Comparison of ENCODE assay signal across 36 mouse cellular contexts in genomic region chr7:5058631-5059030, GRCm38 (mm10). TPM values are rescaled to one million over a fixed set of nuclear protein-coding genes. Genes with fewer than 3 reads are reported as not detected.
A peak's percentile ranks its signal among the peaks of the same experiment; 100 is the strongest.
DNase-seq lines count a peak whose midpoint lies in the region; ATAC-seq and TF ChIP-seq lines count a peak whose summit lies in the region.
"Had no signal": no experiment of that assay in that cellular context is flagged by ENCODE, and none has a peak within 500 bp of the region (broad histone marks: within the 10 kb centered on the region; RNA-seq: fewer than 3 reads in every experiment).

No protein-coding gene starts in this region.

- no peak for TF ChIP-seq POLR2A in bone marrow macrophage, adult 2 months (IDR thresholded peaks at IDR 0.05; ENCODE audit: borderline replicate concordance, low read depth, low read length)

- H3K27me3 ChIP-seq in hindbrain, embryonic 14.5 days (ENCODE audit: control insufficient read depth, insufficient read depth, low read length) = peaks cover 35% of the 10 kb centered on the region
- H3K27me3 ChIP-seq in hindbrain, postnatal 0 days (ENCODE audit: insufficient read depth, low read length) = 0 out of 2 replicates have a peak, but pooled peaks cover 11% of the 10 kb centered on the region
- H3K27me3 ChIP-seq in limb, embryonic 10.5 days (ENCODE audit: low read depth, poor library complexity, severe bottlenecking) = peaks cover 56% of the 10 kb centered on the region
- H3K27me3 ChIP-seq: Patski had no signal

- peaks cover 40% of the 10 kb centered on the region for H3K4me1 ChIP-seq in hindbrain, embryonic 14.5 days (replicated peaks; ENCODE audit: control insufficient read depth, insufficient read depth, low read length)
- H3K4me1 ChIP-seq in hindbrain, postnatal 0 days (ENCODE audit: insufficient read depth, low read length) = peaks cover 29% of the 10 kb centered on the region
- H3K4me1 ChIP-seq in bone marrow macrophage, adult 2 months (ENCODE audit: control insufficient read depth, insufficient read depth, low read length) = peaks cover 31% of the 10 kb centered on the region
- H3K4me1 ChIP-seq in limb, embryonic 10.5 days = peaks cover 33% of the 10 kb centered on the region

- DNase-seq in cerebellum, adult 9-10 months = peak; percentile 66
- DNase-seq in cerebellum, adult 11 months = no peak
- no peak for DNase-seq in hindbrain, embryonic 14.5 days (ENCODE audit: low spot score)
- DNase-seq in hindbrain, postnatal 0 days (ENCODE audit: low spot score) = no peak
- no peak for DNase-seq in limb, embryonic 10.5 days (ENCODE audit: low spot score)
- no peak for DNase-seq in embryo, embryonic 10 days (ENCODE audit: low spot score)
- DNase-seq: adrenal gland, postnatal 10 days; cerebellum, adult 18-20 months; cerebellum, postnatal 36 days; gastrocnemius, postnatal 36 days; heart, postnatal 10 days; kidney, postnatal 25 days; liver; lung, adult 2 months; lung, postnatal 10 days; right cerebral cortex, postnatal 4 days; thymus, adult 18-20 months; thymus, postnatal 4 days had no signal

- no peak overlapping the region for H3K4me3 ChIP-seq in hindbrain, embryonic 14.5 days (replicated peaks; ENCODE audit: low read length)
- H3K4me3 ChIP-seq in hindbrain, postnatal 0 days (ENCODE audit: low read length) = no peak overlapping the region
- no peak overlapping the region for H3K4me3 ChIP-seq in bone marrow macrophage, adult 2 months (ENCODE audit: insufficient read depth, low read length)
- H3K4me3 ChIP-seq in limb, embryonic 10.5 days = 0 out of 2 replicates have a peak overlapping the region, but pooled peaks have one; percentile 6
- H3K4me3 ChIP-seq: heart, embryonic 13.5 days; midbrain, embryonic 10.5 days had no signal

- H3K9ac ChIP-seq in hindbrain, embryonic 14.5 days = peak overlapping the region; percentile 86; the same call in 1 of the 2 replicates
- no peak overlapping the region for H3K9ac ChIP-seq in hindbrain, postnatal 0 days (replicated peaks; ENCODE audit: low read length)
- H3K9ac ChIP-seq: liver, embryonic 14.5 days had no signal

- no peaks in the 10 kb centered on the region for H3K9me3 ChIP-seq in hindbrain, embryonic 14.5 days (ENCODE audit: control insufficient read depth, low read length)
- H3K9me3 ChIP-seq in hindbrain, postnatal 0 days (ENCODE audit: low read length) = no peaks in the 10 kb centered on the region
- no peaks in the 10 kb centered on the region; the same call in 1 of the 2 replicates for H3K9me3 ChIP-seq in limb, embryonic 10.5 days (replicated peaks)
- H3K9me3 ChIP-seq: heart, embryonic 13.5 days; hindbrain, embryonic 10.5 days; midbrain, embryonic 10.5 days; midbrain, embryonic 15.5 days had no signal

- H3K4me2 ChIP-seq in hindbrain, embryonic 14.5 days (replicated peaks) = peak overlapping the region; percentile 78; the same call in 1 of the 2 replicates
- no peak overlapping the region for H3K4me2 ChIP-seq in hindbrain, postnatal 0 days (ENCODE audit: low read depth, low read length)
- H3K4me2 ChIP-seq: heart, embryonic 13.5 days had no signal

- TF ChIP-seq CTCF in hindbrain, postnatal 0 days (IDR thresholded peaks at IDR 0.05; ENCODE audit: low read depth) = no peak
- TF ChIP-seq CTCF in bone marrow macrophage, adult 2 months (IDR thresholded peaks at IDR 0.05; ENCODE audit: low read depth, low read length) = no peak

- 96% methylated on average over 1 of the region's 1 CpGs for WGBS in hindbrain, embryonic 14.5 days
- WGBS in hindbrain, postnatal 0 days = 96% methylated on average over 1 of the region's 1 CpGs
- WGBS in limb, embryonic 10.5 days = 91% methylated on average over 1 of the region's 1 CpGs

- no peak for ATAC-seq in hindbrain, embryonic 14.5 days (ENCODE audit: low FRiP score)
- no peak for ATAC-seq in hindbrain, postnatal 0 days
- ATAC-seq: forebrain, embryonic 14.5 days; intestine, postnatal 0 days; midbrain, embryonic 15.5 days; Patski had no signal

- no peaks in the 10 kb centered on the region for H3K36me3 ChIP-seq in hindbrain, embryonic 14.5 days (replicated peaks; ENCODE audit: control insufficient read depth, insufficient read depth)
- H3K36me3 ChIP-seq in hindbrain, postnatal 0 days (ENCODE audit: insufficient read depth, low read length) = no peaks in the 10 kb centered on the region
- no peaks in the 10 kb centered on the region for H3K36me3 ChIP-seq in limb, embryonic 10.5 days
- H3K36me3 ChIP-seq: heart, embryonic 13.5 days; hindbrain, embryonic 10.5 days; midbrain, embryonic 10.5 days; midbrain, embryonic 15.5 days had no signal

- no peak overlapping the region for H3K27ac ChIP-seq in hindbrain, embryonic 14.5 days
- no peak overlapping the region for H3K27ac ChIP-seq in hindbrain, postnatal 0 days
- peak overlapping the region; percentile 91 for H3K27ac ChIP-seq in bone marrow macrophage, adult 2 months (ENCODE audit: insufficient read depth, low read depth, low read length)
- no peak overlapping the region for H3K27ac ChIP-seq in limb, embryonic 10.5 days
- H3K27ac ChIP-seq: heart, embryonic 13.5 days; hindbrain, embryonic 10.5 days; liver, embryonic 14.5 days; midbrain, embryonic 10.5 days; stomach, postnatal 0 days had no signal

RNA-seq across cellular contexts. Expression of gene U2af2, which starts 3.3 kb away (rescaled TPM):
- polyA plus RNA-seq in hindbrain, embryonic 14.5 days (2014; fragmentation: Nextera tagmentation; extraction: Ambion mirVana) = 96.6 and 103 TPM in 2 replicates
- total RNA-seq in hindbrain, postnatal 0 days (2014; rRNA removed) = 146 and 153 TPM in 2 replicates
- polyA plus RNA-seq in hindbrain, postnatal 0 days (2015; fragmentation: Nextera tagmentation; extraction: Ambion mirVana) = 85.7 and 86.9 TPM in 2 replicates
- polyA plus RNA-seq in bone marrow macrophage, adult 2 months (2012; ENCODE audit: insufficient read depth, insufficient read length, missing spikeins) = 151 and 160 TPM in 2 replicates
- 202 and 203 TPM in 2 replicates for polyA plus RNA-seq in limb, embryonic 10.5 days (2016; fragmentation: Nextera tagmentation; extraction: Ambion mirVana)

RNA-seq across cellular contexts. Expression of gene Zfp580, which starts 7.3 kb away (rescaled TPM):
- 105 and 110 TPM in 2 replicates for polyA plus RNA-seq in hindbrain, embryonic 14.5 days (2014; fragmentation: Nextera tagmentation; extraction: Ambion mirVana)
- 69.6 and 90.7 TPM in 2 replicates for total RNA-seq in hindbrain, postnatal 0 days (2014; rRNA removed)
- 117 and 128 TPM in 2 replicates for polyA plus RNA-seq in hindbrain, postnatal 0 days (2015; fragmentation: Nextera tagmentation; extraction: Ambion mirVana)
- polyA plus RNA-seq in bone marrow macrophage, adult 2 months (2012; ENCODE audit: insufficient read depth, insufficient read length, missing spikeins) = 6.1 and 7.7 TPM in 2 replicates
- 30.1 and 34.3 TPM in 2 replicates for polyA plus RNA-seq in limb, embryonic 10.5 days (2016; fragmentation: Nextera tagmentation; extraction: Ambion mirVana)

RNA-seq across cellular contexts. Expression of gene Zfp784, which starts 20.4 kb away (rescaled TPM):
- 7.0 and 8.9 TPM in 2 replicates for polyA plus RNA-seq in hindbrain, embryonic 14.5 days (2014; fragmentation: Nextera tagmentation; extraction: Ambion mirVana)
- total RNA-seq in hindbrain, postnatal 0 days (2014; rRNA removed) = 6.0 and 6.8 TPM in 2 replicates
- polyA plus RNA-seq in hindbrain, postnatal 0 days (2015; fragmentation: Nextera tagmentation; extraction: Ambion mirVana) = 4.5 and 5.6 TPM in 2 replicates
- 2.6 and 3.8 TPM in 2 replicates for polyA plus RNA-seq in bone marrow macrophage, adult 2 months (2012; ENCODE audit: insufficient read depth, insufficient read length, missing spikeins)
- 2.5 and 4.0 TPM in 2 replicates for polyA plus RNA-seq in limb, embryonic 10.5 days (2016; fragmentation: Nextera tagmentation; extraction: Ambion mirVana)

RNA-seq across cellular contexts. Expression of gene Epn1, which starts 21.4 kb away (rescaled TPM):
- polyA plus RNA-seq in hindbrain, embryonic 14.5 days (2014; fragmentation: Nextera tagmentation; extraction: Ambion mirVana) = 116 and 124 TPM in 2 replicates
- 433 and 507 TPM in 2 replicates for total RNA-seq in hindbrain, postnatal 0 days (2014; rRNA removed)
- 107 and 111 TPM in 2 replicates for polyA plus RNA-seq in hindbrain, postnatal 0 days (2015; fragmentation: Nextera tagmentation; extraction: Ambion mirVana)
- 198 and 202 TPM in 2 replicates for polyA plus RNA-seq in bone marrow macrophage, adult 2 months (2012; ENCODE audit: insufficient read depth, insufficient read length, missing spikeins)
- polyA plus RNA-seq in limb, embryonic 10.5 days (2016; fragmentation: Nextera tagmentation; extraction: Ambion mirVana) = 64.5 and 69.1 TPM in 2 replicates

RNA-seq across cellular contexts. Expression of gene 4632433K11Rik, which starts 24.7 kb away (rescaled TPM):
- polyA plus RNA-seq in hindbrain, embryonic 14.5 days (2014; fragmentation: Nextera tagmentation; extraction: Ambion mirVana) = not detected in 2 replicates
- not detected in 2 replicates for total RNA-seq in hindbrain, postnatal 0 days (2014; rRNA removed)
- not detected in 2 replicates for polyA plus RNA-seq in hindbrain, postnatal 0 days (2015; fragmentation: Nextera tagmentation; extraction: Ambion mirVana)
- polyA plus RNA-seq in bone marrow macrophage, adult 2 months (2012; ENCODE audit: insufficient read depth, insufficient read length, missing spikeins) = not detected in 2 replicates
- not detected in 2 replicates for polyA plus RNA-seq in limb, embryonic 10.5 days (2016; fragmentation: Nextera tagmentation; extraction: Ambion mirVana)
- total RNA-seq: adrenal gland, postnatal 10 days; gastrocnemius, adult 18-20 months; heart, postnatal 10 days; layer of hippocampus, postnatal 25 days; MEL had no signal
- polyA plus RNA-seq: forebrain, embryonic 14.5 days; frontal cortex, adult 2 months; heart, embryonic 13.5 days; hindbrain, embryonic 10.5 days; intestine, postnatal 0 days; kidney, embryonic 14.5 days; limb, embryonic 11.5 days; liver, embryonic 14.5 days; lung, adult 2 months; midbrain, embryonic 10.5 days; midbrain, embryonic 15.5 days; neural tube, embryonic 11.5 days; Patski; spleen, adult 2 months; stomach, postnatal 0 days had no signal
